Mouse (Mus musculus) CH12.LX (cell line): ENCODE measurements around the gene Exosc9. TPM values are rescaled to one million over a fixed set of nuclear protein-coding genes. Genes with fewer than 3 reads are reported as not detected.

Experiments
- DNase-seq: peaks from one replicate; pipeline ENCODE4 v3.0.0-alpha.2; 2013; ENCODE audit errors: extremely low read depth
- H3K27ac ChIP-seq: 2 replicates; pipeline ENCODE4 v1.5.1; 2012; ENCODE audit warnings: low read depth, mild to moderate bottlenecking, control low read depth, moderate library complexity; ENCODE audit not compliant: insufficient read depth
- H3K27me3 ChIP-seq: replicated peaks from 2 replicates; pipeline ENCODE3; 2012; ENCODE audit warnings: inconsistent platforms
- H3K36me3 ChIP-seq, 2 experiments: replicated peaks in 1 of 2; 2 replicates each; pipeline versions ENCODE3 to v1.6.1; 2012; ENCODE audit warnings: inconsistent platforms in 1 of 2, low read length in 1 of 2, mild to moderate bottlenecking in 1 of 2, mixed read lengths in 1 of 2, moderate library complexity in 1 of 2; ENCODE audit not compliant: control insufficient read depth in 1 of 2, insufficient read depth in 1 of 2
- H3K4me1 ChIP-seq, 2 experiments: 2 replicates each; pipeline ENCODE4 v1.6.1; 2012; ENCODE audit warnings: inconsistent platforms in 1 of 2, moderate library complexity in 1 of 2; ENCODE audit not compliant: insufficient read depth in 2 of 2, control insufficient read depth in 1 of 2
- H3K4me2 ChIP-seq: 2 replicates; pipeline ENCODE4 v1.6.1; 2012; ENCODE audit warnings: low read depth, mild to moderate bottlenecking, control low read depth; ENCODE audit not compliant: poor library complexity, insufficient read depth, severe bottlenecking
- H3K4me3 ChIP-seq, 3 experiments: fragments of 150-350 bp in 1 of 3; sonication (generic) in 1 of 3; replicated peaks in 1 of 3; 2 replicates each; pipeline versions ENCODE3 to v1.5.1; 2011 to 2012; ENCODE audit warnings: low read depth in 2 of 3, low read length in 2 of 3, mild to moderate bottlenecking in 2 of 3, moderate library complexity in 2 of 3, control low read depth in 1 of 3, improper control_type of control experiment in 1 of 3, inconsistent platforms in 1 of 3, mixed read lengths in 1 of 3; ENCODE audit not compliant: poor library complexity in 1 of 3
- H3K79me2 ChIP-seq: replicated peaks from 2 replicates; pipeline ENCODE4 v1.6.1; 2012; ENCODE audit warnings: mild to moderate bottlenecking, moderate library complexity; ENCODE audit not compliant: control insufficient read depth, poor library complexity, insufficient read depth, severe bottlenecking; ENCODE audit errors: extremely low read depth
- H3K9ac ChIP-seq: 2 replicates; pipeline ENCODE4 v1.6.1; 2012; ENCODE audit warnings: low read depth, mild to moderate bottlenecking, control low read depth, moderate library complexity; ENCODE audit not compliant: insufficient read depth
- H3K9me3 ChIP-seq: replicated peaks from 2 replicates; pipeline ENCODE3; 2012; ENCODE audit warnings: low read length, inconsistent platforms, mixed read lengths
- ELF1 ChIP-seq: IDR thresholded peaks from 2 replicates; pipeline ENCODE4 v1.6.1; 2014; ENCODE audit warnings: low read depth, mild to moderate bottlenecking, inconsistent platforms, low read length, improper control_type of control experiment
- IRF4 ChIP-seq: IDR thresholded peaks from 2 replicates; pipeline ENCODE4 v1.6.1; 2014; ENCODE audit warnings: low read depth, mild to moderate bottlenecking, inconsistent platforms, low read length, improper control_type of control experiment
- JUN ChIP-seq: IDR thresholded peaks from 2 replicates; pipeline ENCODE4 v1.6.1; 2011; ENCODE audit warnings: low read depth, mild to moderate bottlenecking, low read length, improper control_type of control experiment, moderate library complexity; ENCODE audit not compliant: insufficient read depth
- MXI1 ChIP-seq: IDR thresholded peaks from 2 replicates; pipeline ENCODE4 v1.6.1; 2011; ENCODE audit warnings: mild to moderate bottlenecking, low read depth, low read length, improper control_type of control experiment
- POLR2AphosphoS2 ChIP-seq: IDR thresholded peaks from 2 replicates; pipeline ENCODE4 v1.6.1; 2011; ENCODE audit warnings: low read depth, low read length, improper control_type of control experiment
- RCOR1 ChIP-seq: conservative IDR thresholded peaks from 2 replicates; pipeline ENCODE4 v1.6.1; 2012; ENCODE audit warnings: low read depth, mild to moderate bottlenecking, inconsistent platforms, low read length, improper control_type of control experiment
- SMC3 ChIP-seq: IDR thresholded peaks from 2 replicates; pipeline ENCODE4 v1.6.1; 2011; ENCODE audit warnings: low read depth, low read length, improper control_type of control experiment
- ZKSCAN1 ChIP-seq: IDR thresholded peaks from 2 replicates; pipeline ENCODE4 v1.6.1; 2012; ENCODE audit warnings: low read depth, inconsistent platforms, low read length, improper control_type of control experiment, borderline replicate concordance
- dilution Hi-C: fragments of 300-500 bp; cut with MboI; formaldehyde crosslinking; loops from 2 replicates; pipeline ENCODE4 v1.14.3; 2020; ENCODE audit warnings: low sequenced_read_pairs; ENCODE audit not compliant: extremely low pct_unique_long_range_greater_than_20kb, extremely low pct_ligation_motif_present
- in situ Hi-C: fragments of 300-500 bp; cut with MboI; formaldehyde crosslinking; loops from 3 replicates; pipeline ENCODE4 v1.14.3; 2019; ENCODE audit warnings: low sequenced_read_pairs, low pct_ligation_motif_present, low pct_unique_long_range_greater_than_20kb, mixed read lengths
- polyA plus RNA-seq: library from polyadenylated mRNA; unstranded; fragments of >175 nt; gene quantifications from 2 replicates; pipeline ENCODE4 v1.2.1, GENCODE M21; 2012; ENCODE audit warnings: low read depth; ENCODE audit not compliant: insufficient read length
- total RNA-seq, 2 experiments: library from RNA; depleted of rRNA; stranded (reverse); fragments of 300-350 nt in 1 of 2; fragments of >200 nt in 1 of 2; gene quantifications; 2 replicates each; pipeline ENCODE4 v1.2.3; 2012 to 2014

Gene Exosc9
- total and polyA plus RNA-seq, 3 experiments = 60.6 to 149 (median 128) TPM

- Histone ChIP-seq H3K36me3 (no peaks in the 10 kb centered on the region), H3K9ac (peak overlapping the region; percentile 35; the same call in 1 of the 2 replicates), H3K9me3 (no peaks in the 10 kb centered on the region), H3K4me3 (peak overlapping the region in 1 of 3 experiments; percentile 51), H3K79me2 (no peaks in the 10 kb centered on the region), H3K4me1 (peaks cover 0 to 6% of the 10 kb centered on the region in 2 experiments; a peak in 2 of 4 replicates), H3K4me2 (peak overlapping the region; percentile 82), H3K27me3 (peaks cover under 1% of the 10 kb centered on the region), H3K27ac (no peak overlapping the region)
- TF ChIP-seq IRF4 (0 out of 2 replicates have a peak, but pooled peaks have one; percentile 18), SMC3 (no peak), ZKSCAN1 (no peak), JUN (no peak), RCOR1 (no peak), MXI1 (no peak)
- no peak for DNase-seq
- in situ Hi-C loops = no loop called here
- dilution Hi-C loops = no loop called here
Measured at GRCm38 (mm10) chr3:36531979-36532542, 20.3 kb upstream of the Exosc9 start.

GRCm38 (mm10) chr3:36532738-36533137, 19.7 kb upstream of the Exosc9 start:
- H3K4me1 ChIP-seq = peaks cover 0 to 6% of the 10 kb centered on the region in 2 experiments; a peak in 2 of 4 replicates
- dilution Hi-C loops = no loop called here
- H3K27ac ChIP-seq = no peak overlapping the region
- DNase-seq = no peak
- no peaks in the 10 kb centered on the region for H3K79me2 ChIP-seq
- no peaks in the 10 kb centered on the region for H3K27me3 ChIP-seq
- no peak overlapping the region for H3K4me2 ChIP-seq
- H3K9ac ChIP-seq = no peak overlapping the region
- TF ChIP-seq ELF1 = no peak
- in situ Hi-C loops = no loop called here
- no peaks in the 10 kb centered on the region for H3K9me3 ChIP-seq
- H3K36me3 ChIP-seq = no peaks in the 10 kb centered on the region
- no peak overlapping the region for H3K4me3 ChIP-seq

GRCm38 (mm10) chr3:36533201-36533672, 19.2 kb upstream of the Exosc9 start:
- Histone ChIP-seq H3K36me3 (no peaks in the 10 kb centered on the region), H3K9ac (no peak overlapping the region), H3K4me3 (no peak overlapping the region), H3K9me3 (no peaks in the 10 kb centered on the region), H3K4me1 (peaks cover 0 to 6% of the 10 kb centered on the region in 2 experiments; a peak in 2 of 4 replicates), H3K4me2 (no peak overlapping the region), H3K27ac (no peak overlapping the region), H3K79me2 (no peaks in the 10 kb centered on the region), H3K27me3 (no peaks in the 10 kb centered on the region)
- peak; percentile 50; the same call in 1 of the 2 replicates for TF ChIP-seq ELF1
- no peak for TF ChIP-seq POLR2AphosphoS2
- in situ Hi-C loops (no loop called here), dilution Hi-C loops (no loop called here)
- peak; percentile 21 for DNase-seq
